Mouse (Mus musculus): ENCODE measurements around the gene Cux1. TPM values are rescaled to one million over a fixed set of nuclear protein-coding genes. Genes with fewer than 3 reads are reported as not detected.

Cux1 gene
- polyA plus RNA-seq, 1 experiment from 2014 or later, result 89.1 TPM

DNA sequence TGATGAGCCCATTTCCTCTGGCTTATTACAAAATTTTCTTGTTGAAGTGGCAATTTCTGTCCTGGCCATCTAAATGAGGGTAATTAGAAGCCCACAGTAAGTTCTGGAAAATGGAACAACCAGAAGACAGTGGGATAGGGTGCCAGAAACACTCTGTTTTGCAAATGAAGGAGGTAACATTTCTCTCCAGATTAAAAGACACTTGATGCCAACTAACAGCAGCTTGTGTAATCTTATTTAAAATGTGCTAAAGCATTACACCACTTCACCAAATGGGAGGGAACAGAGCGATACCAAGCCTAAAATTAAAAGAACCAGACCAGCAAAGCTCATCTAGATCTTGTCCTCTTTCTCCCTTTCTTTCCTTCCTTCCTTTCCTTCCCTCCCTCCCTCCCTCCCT lies 61.0 kb downstream of the Cux1 start:
- Histone ChIP-seq H3K4me1 (replicated peaks; ENCODE audit: control insufficient read depth, insufficient read depth, low read length) (peaks cover 10% of the 10 kb centered on the region; the same call in 1 of the 2 replicates), H3K4me3 (replicated peaks; ENCODE audit: low read length) (no peak overlapping the region), H3K36me3 (replicated peaks; ENCODE audit: control insufficient read depth, insufficient read depth) (no peaks in the 10 kb centered on the region), H3K27me3 (ENCODE audit: control insufficient read depth, insufficient read depth, low read length) (no peaks in the 10 kb centered on the region), H3K27ac (no peak overlapping the region), H3K9ac (no peak overlapping the region), H3K9me3 (ENCODE audit: control insufficient read depth, low read length) (no peaks in the 10 kb centered on the region), H3K4me2 (replicated peaks) (no peak overlapping the region)
- DNase-seq (ENCODE audit: low spot score) (no peak), ATAC-seq (ENCODE audit: low FRiP score) (no peak)
- WGBS, result 91% methylated on average over 1 of the region's 1 CpGs

DNA sequence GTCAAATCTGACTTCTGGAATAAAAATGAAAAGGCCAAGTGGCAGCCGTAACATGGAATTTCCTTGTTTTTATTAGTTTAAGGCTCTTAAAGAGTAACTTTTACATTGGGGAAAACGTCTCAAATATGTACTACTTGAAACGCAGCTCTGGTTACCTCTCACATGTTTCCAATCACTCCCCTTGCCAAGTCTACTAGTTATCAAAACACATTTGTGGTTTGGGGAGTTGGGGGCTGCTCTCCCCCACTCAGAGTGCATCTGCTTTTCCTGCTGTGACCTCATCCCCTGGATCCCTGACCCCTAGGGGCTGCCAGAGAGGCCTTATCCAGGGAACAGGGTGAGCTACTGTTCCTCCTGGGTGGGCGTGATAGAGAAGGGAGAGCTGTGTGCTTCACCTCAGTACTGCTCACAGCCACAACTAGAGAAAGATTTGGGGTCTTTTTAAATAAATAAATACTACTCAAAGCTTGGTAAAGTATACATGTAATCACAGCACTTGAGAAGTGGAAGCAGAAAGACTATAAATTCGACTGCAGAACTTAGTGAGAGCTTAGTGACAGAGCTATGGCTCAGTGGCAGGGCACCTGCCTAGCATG lies 64.7 kb downstream of the Cux1 start:
- Histone ChIP-seq H3K4me1 (replicated peaks; ENCODE audit: control insufficient read depth, insufficient read depth, low read length) (peaks cover 23% of the 10 kb centered on the region), H3K36me3 (replicated peaks; ENCODE audit: control insufficient read depth, insufficient read depth) (no peaks in the 10 kb centered on the region), H3K4me2 (replicated peaks) (no peak overlapping the region), H3K9me3 (ENCODE audit: control insufficient read depth, low read length) (no peaks in the 10 kb centered on the region), H3K27ac (no peak overlapping the region), H3K4me3 (replicated peaks; ENCODE audit: low read length) (no peak overlapping the region), H3K9ac (no peak overlapping the region), H3K27me3 (ENCODE audit: control insufficient read depth, insufficient read depth, low read length) (no peaks in the 10 kb centered on the region)
- DNase-seq (ENCODE audit: low spot score) (no peak), ATAC-seq (ENCODE audit: low FRiP score) (no peak)
- 68% methylated on average over 5 of the region's 5 CpGs for WGBS

DNA sequence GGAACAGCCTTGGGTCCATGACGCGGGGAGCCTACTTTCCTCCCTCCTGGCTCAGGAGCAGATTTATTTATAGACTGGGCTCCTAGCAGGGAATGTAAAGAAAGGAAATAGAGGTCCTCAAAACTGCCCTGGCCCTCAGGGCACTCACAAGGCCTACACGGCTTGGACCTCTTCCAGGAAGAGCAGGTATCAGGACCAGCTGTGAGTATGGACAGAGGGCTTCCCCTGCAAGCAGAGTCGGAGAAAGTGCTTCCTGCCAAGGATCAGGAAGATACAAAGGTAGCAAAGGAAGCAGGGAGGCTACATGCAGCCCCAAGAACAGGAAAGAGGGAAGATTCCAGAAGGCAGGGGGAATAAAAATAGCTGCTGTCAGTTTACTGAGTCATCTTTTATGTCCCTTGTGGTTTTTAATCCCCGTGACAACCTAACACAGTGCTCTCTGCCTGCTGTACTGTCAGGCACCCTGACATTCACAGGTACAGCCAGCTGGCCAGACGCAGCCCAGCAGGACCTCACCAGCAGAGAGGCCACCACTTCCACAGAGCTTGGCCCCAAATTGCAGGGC lies 66.9 kb downstream of the Cux1 start:
- H3K9ac ChIP-seq, result no peak overlapping the region
- H3K27me3 ChIP-seq (ENCODE audit: control insufficient read depth, insufficient read depth, low read length), result no peaks in the 10 kb centered on the region
- WGBS, result 62% methylated on average over 6 of the region's 6 CpGs
- no peak overlapping the region for H3K4me2 ChIP-seq (replicated peaks)
- H3K27ac ChIP-seq, result peak overlapping the region; percentile 6; the same call in 1 of the 2 replicates
- H3K36me3 ChIP-seq (replicated peaks; ENCODE audit: control insufficient read depth, insufficient read depth), result no peaks in the 10 kb centered on the region
- peaks cover 24% of the 10 kb centered on the region for H3K4me1 ChIP-seq (replicated peaks; ENCODE audit: control insufficient read depth, insufficient read depth, low read length)
- no peak for DNase-seq (ENCODE audit: low spot score)
- ATAC-seq (ENCODE audit: low FRiP score), result no peak
- H3K9me3 ChIP-seq (ENCODE audit: control insufficient read depth, low read length), result no peaks in the 10 kb centered on the region
- no peak overlapping the region for H3K4me3 ChIP-seq (replicated peaks; ENCODE audit: low read length)

DNA sequence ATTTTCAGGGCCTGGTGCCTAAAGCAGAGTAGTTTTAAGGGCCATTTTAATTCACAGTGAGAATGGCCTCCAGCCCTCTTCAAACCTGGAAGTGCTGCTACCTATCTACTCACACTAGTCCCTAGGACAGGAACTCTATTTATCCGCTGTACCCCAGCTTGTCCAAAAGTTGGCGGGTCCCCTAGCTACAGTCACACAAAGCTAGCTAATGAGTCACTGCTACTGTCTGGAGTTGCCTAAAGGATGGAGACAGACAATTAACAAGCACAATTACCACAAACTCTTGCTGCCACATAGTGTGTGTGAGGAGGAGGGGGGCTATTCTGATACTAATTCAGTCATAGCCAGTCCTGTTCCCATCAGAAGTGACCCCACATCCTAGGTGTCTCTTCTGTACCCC lies 68.0 kb downstream of the Cux1 start:
- Histone ChIP-seq H3K4me2 (replicated peaks) (no peak overlapping the region), H3K4me1 (replicated peaks; ENCODE audit: control insufficient read depth, insufficient read depth, low read length) (peaks cover 18% of the 10 kb centered on the region), H3K4me3 (replicated peaks; ENCODE audit: low read length) (no peak overlapping the region), H3K9me3 (ENCODE audit: control insufficient read depth, low read length) (no peaks in the 10 kb centered on the region), H3K27me3 (ENCODE audit: control insufficient read depth, insufficient read depth, low read length) (no peaks in the 10 kb centered on the region), H3K36me3 (replicated peaks; ENCODE audit: control insufficient read depth, insufficient read depth) (no peaks in the 10 kb centered on the region), H3K9ac (no peak overlapping the region), H3K27ac (no peak overlapping the region)
- ATAC-seq (ENCODE audit: low FRiP score) (no peak), DNase-seq (ENCODE audit: low spot score) (no peak)
- 87% methylated on average over 2 of the region's 2 CpGs for WGBS

DNA sequence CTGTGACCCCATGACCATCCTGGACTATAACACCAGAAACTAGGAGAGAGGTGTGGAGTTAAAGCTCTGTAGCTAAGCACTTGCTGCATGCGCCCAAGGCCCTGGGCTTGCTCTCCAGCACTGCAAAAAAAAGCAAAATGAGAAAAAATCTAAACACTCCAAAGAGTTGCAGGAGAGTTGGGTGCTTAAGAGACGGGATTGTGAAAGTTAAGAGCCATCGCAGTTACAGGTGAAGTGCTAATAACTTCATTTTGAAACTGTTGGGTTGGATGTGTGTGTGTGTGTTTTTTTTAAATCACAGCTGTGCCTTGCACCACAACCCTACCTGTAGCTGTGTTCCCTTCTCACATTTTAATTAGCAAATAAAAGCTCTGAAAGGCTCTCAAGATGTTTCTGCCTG lies 68.5 kb downstream of the Cux1 start:
- no peaks in the 10 kb centered on the region for H3K27me3 ChIP-seq (ENCODE audit: control insufficient read depth, insufficient read depth, low read length)
- H3K4me1 ChIP-seq (replicated peaks; ENCODE audit: control insufficient read depth, insufficient read depth, low read length), result peaks cover 18% of the 10 kb centered on the region
- no peak for ATAC-seq (ENCODE audit: low FRiP score)
- H3K9me3 ChIP-seq (ENCODE audit: control insufficient read depth, low read length), result no peaks in the 10 kb centered on the region
- DNase-seq (ENCODE audit: low spot score), result no peak
- H3K4me3 ChIP-seq (replicated peaks; ENCODE audit: low read length), result no peak overlapping the region
- H3K36me3 ChIP-seq (replicated peaks; ENCODE audit: control insufficient read depth, insufficient read depth), result no peaks in the 10 kb centered on the region
- 100% methylated on average over 3 of the region's 3 CpGs for WGBS
- no peak overlapping the region for H3K4me2 ChIP-seq (replicated peaks)
- H3K9ac ChIP-seq, result no peak overlapping the region
- H3K27ac ChIP-seq, result no peak overlapping the region

DNA sequence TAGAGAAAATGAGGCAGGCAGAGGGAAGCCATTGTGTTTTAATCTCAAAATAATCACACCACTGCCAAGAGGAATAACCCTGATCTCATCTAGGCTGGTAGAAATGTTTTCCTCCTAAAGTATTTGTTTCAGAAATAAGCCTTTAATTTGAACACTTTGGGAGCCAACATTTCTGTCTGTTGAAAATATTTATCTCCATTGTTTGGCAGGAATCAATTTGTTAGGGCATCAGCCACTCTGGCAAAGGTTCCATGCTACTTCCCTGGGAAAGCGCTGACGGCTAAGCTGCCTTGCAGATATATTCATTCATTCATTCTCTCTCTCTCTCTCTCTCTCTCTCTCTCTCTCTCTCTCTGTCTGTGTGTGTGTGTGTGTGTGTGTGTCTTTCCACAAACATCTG lies 70.0 kb downstream of the Cux1 start:
- H3K4me1 ChIP-seq (replicated peaks; ENCODE audit: control insufficient read depth, insufficient read depth, low read length), result peaks cover 18% of the 10 kb centered on the region
- no peaks in the 10 kb centered on the region for H3K36me3 ChIP-seq (replicated peaks; ENCODE audit: control insufficient read depth, insufficient read depth)
- H3K9me3 ChIP-seq (ENCODE audit: control insufficient read depth, low read length), result no peaks in the 10 kb centered on the region
- no peak overlapping the region for H3K27ac ChIP-seq
- H3K9ac ChIP-seq, result no peak overlapping the region
- no peaks in the 10 kb centered on the region for H3K27me3 ChIP-seq (ENCODE audit: control insufficient read depth, insufficient read depth, low read length)
- no peak for DNase-seq (ENCODE audit: low spot score)
- H3K4me2 ChIP-seq (replicated peaks), result no peak overlapping the region
- ATAC-seq (ENCODE audit: low FRiP score), result no peak
- H3K4me3 ChIP-seq (replicated peaks; ENCODE audit: low read length), result no peak overlapping the region
- WGBS, result 74% methylated on average over 2 of the region's 2 CpGs

DNA sequence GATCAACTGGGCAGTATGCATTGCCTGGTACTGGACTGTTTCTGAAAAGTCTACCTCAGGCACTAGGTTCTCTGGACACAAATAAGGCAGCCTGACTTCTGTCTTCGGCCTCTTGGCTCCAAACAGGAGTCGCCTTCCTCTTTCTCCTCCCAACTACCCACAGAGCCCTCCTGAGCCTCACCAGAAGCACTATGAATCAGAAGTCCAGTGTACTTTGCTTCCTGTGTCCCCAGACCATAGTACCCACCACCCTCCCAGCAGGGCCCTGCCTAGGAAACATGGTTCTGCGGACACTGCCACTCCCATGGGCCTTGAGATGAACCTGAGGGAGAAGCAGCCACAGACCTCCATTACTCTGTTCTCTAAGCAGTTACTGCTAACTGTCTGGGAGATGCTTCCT lies 71.7 kb downstream of the Cux1 start:
- WGBS, result 83% methylated on average over 3 of the region's 3 CpGs
- no peaks in the 10 kb centered on the region for H3K9me3 ChIP-seq (ENCODE audit: control insufficient read depth, low read length)
- no peaks in the 10 kb centered on the region for H3K36me3 ChIP-seq (replicated peaks; ENCODE audit: control insufficient read depth, insufficient read depth)
- ATAC-seq (ENCODE audit: low FRiP score), result no peak
- DNase-seq (ENCODE audit: low spot score), result no peak
- peaks cover 13% of the 10 kb centered on the region for H3K4me1 ChIP-seq (replicated peaks; ENCODE audit: control insufficient read depth, insufficient read depth, low read length)
- no peaks in the 10 kb centered on the region for H3K27me3 ChIP-seq (ENCODE audit: control insufficient read depth, insufficient read depth, low read length)
- no peak overlapping the region for H3K9ac ChIP-seq
- no peak overlapping the region for H3K4me2 ChIP-seq (replicated peaks)
- no peak overlapping the region for H3K27ac ChIP-seq
- no peak overlapping the region for H3K4me3 ChIP-seq (replicated peaks; ENCODE audit: low read length)

DNA sequence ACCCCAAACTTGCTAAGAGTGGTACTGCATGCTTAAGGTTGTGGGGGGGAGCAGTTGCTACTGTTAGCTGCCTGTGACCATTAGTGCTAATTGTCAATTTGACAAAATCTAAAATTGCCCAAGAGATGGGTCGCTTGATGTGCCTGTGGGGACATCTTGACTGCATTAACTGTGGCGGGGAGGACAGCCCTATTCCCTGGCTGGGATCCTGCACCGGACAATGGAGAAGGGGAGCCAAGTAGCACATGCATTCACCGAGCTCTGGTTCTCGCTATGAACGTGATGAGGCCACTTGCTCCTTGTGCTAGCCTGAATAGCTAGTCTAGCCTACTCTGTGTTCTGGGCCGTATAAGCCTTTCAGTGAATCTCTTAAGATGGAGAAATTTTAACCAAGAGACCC lies 72.4 kb downstream of the Cux1 start:
- no peak overlapping the region for H3K9ac ChIP-seq
- 65% methylated on average over 7 of the region's 7 CpGs for WGBS

DNA sequence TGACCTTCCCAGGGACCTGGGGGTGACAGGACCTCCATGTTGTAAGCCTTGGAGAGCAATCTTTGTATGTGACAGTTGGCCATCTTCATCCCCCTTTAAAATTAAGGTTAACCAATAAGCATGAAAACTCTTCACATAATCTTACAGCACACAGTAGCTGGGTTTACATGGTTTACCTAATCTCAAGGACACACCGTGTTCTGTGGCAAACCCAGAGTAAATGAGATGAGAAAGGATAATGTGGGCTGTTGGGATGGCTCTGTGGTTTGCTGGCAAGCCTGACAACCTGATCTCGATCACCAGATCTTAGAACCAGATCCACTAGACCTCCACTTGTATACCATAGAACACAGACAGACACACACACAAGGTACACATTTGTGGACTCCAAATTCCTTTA lies 73.0 kb downstream of the Cux1 start:
- Histone ChIP-seq H3K36me3 (replicated peaks; ENCODE audit: control insufficient read depth, insufficient read depth) (no peaks in the 10 kb centered on the region), H3K4me1 (replicated peaks; ENCODE audit: control insufficient read depth, insufficient read depth, low read length) (0 out of 2 replicates have a peak, but pooled peaks cover 5% of the 10 kb centered on the region), H3K9ac (no peak overlapping the region), H3K4me2 (replicated peaks) (no peak overlapping the region), H3K27me3 (ENCODE audit: control insufficient read depth, insufficient read depth, low read length) (no peaks in the 10 kb centered on the region), H3K27ac (no peak overlapping the region), H3K4me3 (replicated peaks; ENCODE audit: low read length) (no peak overlapping the region), H3K9me3 (ENCODE audit: control insufficient read depth, low read length) (no peaks in the 10 kb centered on the region)
- 87% methylated on average over 2 of the region's 2 CpGs for WGBS
- ATAC-seq (ENCODE audit: low FRiP score) (no peak), DNase-seq (ENCODE audit: low spot score) (no peak)

More for the DNA sequence above, 72.4 kb downstream of the Cux1 start:
- ATAC-seq (ENCODE audit: low FRiP score) (no peak), DNase-seq (ENCODE audit: low spot score) (no peak)
- H3K27ac ChIP-seq, result no peak overlapping the region
- no peak overlapping the region for H3K4me2 ChIP-seq (replicated peaks)
- H3K4me1 ChIP-seq (replicated peaks; ENCODE audit: control insufficient read depth, insufficient read depth, low read length), result peaks cover 6% of the 10 kb centered on the region; the same call in 1 of the 2 replicates
- no peaks in the 10 kb centered on the region for H3K9me3 ChIP-seq (ENCODE audit: control insufficient read depth, low read length)
- no peaks in the 10 kb centered on the region for H3K27me3 ChIP-seq (ENCODE audit: control insufficient read depth, insufficient read depth, low read length)
- no peak overlapping the region for H3K4me3 ChIP-seq (replicated peaks; ENCODE audit: low read length)
- no peaks in the 10 kb centered on the region for H3K36me3 ChIP-seq (replicated peaks; ENCODE audit: control insufficient read depth, insufficient read depth)

DNA sequence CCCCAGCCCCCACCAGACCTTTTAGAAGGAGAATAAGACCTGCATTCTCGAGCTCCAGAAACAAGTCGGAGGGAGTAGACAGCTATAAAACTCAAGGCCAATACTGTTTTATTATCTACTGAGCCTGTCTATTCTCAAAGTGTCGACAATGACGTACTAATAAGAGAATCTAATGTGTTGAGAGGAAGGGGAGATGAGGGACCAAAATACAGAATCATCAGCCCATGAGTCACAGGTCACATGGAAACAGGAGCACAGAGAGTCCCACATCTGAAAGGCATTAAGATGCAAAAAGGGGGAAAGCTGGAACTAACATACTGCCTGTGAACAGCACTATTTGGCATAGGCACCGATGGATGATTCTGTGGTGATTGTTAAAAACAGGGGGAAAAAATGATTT lies 77.8 kb downstream of the Cux1 start:
- Histone ChIP-seq H3K36me3 (replicated peaks; ENCODE audit: control insufficient read depth, insufficient read depth) (peaks cover 4% of the 10 kb centered on the region), H3K4me2 (replicated peaks) (no peak overlapping the region), H3K9me3 (ENCODE audit: control insufficient read depth, low read length) (no peaks in the 10 kb centered on the region), H3K4me1 (replicated peaks; ENCODE audit: control insufficient read depth, insufficient read depth, low read length) (peaks cover 6% of the 10 kb centered on the region; the same call in 1 of the 2 replicates), H3K27me3 (ENCODE audit: control insufficient read depth, insufficient read depth, low read length) (no peaks in the 10 kb centered on the region), H3K4me3 (replicated peaks; ENCODE audit: low read length) (no peak overlapping the region), H3K9ac (no peak overlapping the region), H3K27ac (no peak overlapping the region)
- DNase-seq (ENCODE audit: low spot score) (no peak), ATAC-seq (ENCODE audit: low FRiP score) (no peak)
- 87% methylated on average over 5 of the region's 5 CpGs for WGBS

All from hindbrain, embryonic 14.5 days (tissue).